Mouse (Mus musculus): ENCODE measurements around the gene Rnf19b. TPM values are rescaled to one million over a fixed set of nuclear protein-coding genes. Genes with fewer than 3 reads are reported as not detected.

Rnf19b gene
- polyA plus RNA-seq, 1 experiment from 2014 or later: 37.5 TPM

DNA sequence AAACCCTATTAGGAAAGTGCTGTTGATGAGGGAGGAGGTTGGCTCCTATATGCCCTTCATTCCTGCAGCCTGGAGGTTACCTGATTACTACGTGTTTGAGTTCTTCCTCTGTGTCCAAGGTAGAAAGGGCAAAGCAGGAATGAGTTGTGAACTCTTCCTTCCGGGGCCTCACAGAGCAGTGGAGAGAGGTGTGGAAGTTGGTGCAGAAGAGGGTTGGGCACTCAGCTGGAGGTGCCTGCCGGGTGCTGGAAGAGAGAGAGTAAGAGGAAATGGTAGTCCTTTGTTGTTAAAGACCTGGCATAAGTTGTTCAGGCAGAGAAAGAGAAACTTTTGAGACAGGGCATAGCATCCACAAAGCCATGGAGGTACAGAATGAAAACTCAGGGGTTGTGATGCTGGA lies 23.9 kb downstream of the Rnf19b start:
- H3K36me3 ChIP-seq (ENCODE audit: control insufficient read depth, insufficient read depth, low read length): peaks cover 47% of the 10 kb centered on the region
- no peak for ATAC-seq
- no peaks in the 10 kb centered on the region for H3K27me3 ChIP-seq (ENCODE audit: control insufficient read depth, insufficient read depth, low read depth, low read length)
- no peak overlapping the region for H3K4me2 ChIP-seq (ENCODE audit: low read length)
- no peaks in the 10 kb centered on the region for H3K9me3 ChIP-seq (replicated peaks; ENCODE audit: control insufficient read depth, low read length, poor library complexity, severe bottlenecking)
- no peak overlapping the region for H3K4me3 ChIP-seq (ENCODE audit: low read depth, low read length)
- no peak overlapping the region for H3K9ac ChIP-seq (ENCODE audit: low read depth, low read length)
- no peak overlapping the region for H3K27ac ChIP-seq (ENCODE audit: low read length)
- no peaks in the 10 kb centered on the region for H3K4me1 ChIP-seq (ENCODE audit: control insufficient read depth, insufficient read depth, low read length)
- 86% methylated on average over 3 of the region's 3 CpGs for WGBS

DNA sequence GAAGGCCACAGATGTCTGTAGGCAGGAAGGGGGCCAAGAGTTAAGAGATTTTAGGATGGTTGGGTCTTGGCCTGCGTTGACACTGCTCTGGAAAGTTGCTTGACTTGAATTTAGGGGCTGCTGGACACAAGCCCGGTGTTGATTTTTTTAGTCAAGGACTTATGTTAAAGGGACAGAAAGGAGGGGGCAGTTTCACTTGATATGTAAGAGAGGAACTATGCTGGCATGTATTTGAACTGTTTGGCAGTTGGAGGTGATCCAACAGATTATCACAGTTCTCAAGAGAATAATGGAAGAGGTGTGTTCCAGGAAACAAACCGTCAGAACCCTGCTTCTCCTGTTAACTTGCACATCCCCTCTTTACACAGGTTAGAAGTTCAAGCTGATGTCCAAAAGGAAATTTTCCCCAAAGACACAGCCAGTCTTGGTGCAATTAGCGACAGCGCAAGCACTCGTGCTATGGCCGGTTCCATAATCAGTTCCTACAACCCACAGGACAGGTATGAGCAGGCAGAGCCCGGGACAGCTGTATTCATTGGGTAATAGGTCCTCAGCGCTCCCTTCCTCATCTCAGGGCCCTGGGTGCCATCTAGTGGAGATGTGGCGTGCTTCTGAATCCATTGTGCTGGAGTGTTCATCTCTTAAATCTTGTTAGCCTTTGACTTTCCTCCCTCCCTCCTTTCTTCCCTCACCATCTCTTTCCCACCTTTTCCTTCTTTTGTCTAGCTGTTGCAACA lies 24.5 kb downstream of the Rnf19b start:
- ATAC-seq: no peak; the same call in 1 of the 2 replicates
- no peak overlapping the region for H3K27ac ChIP-seq (ENCODE audit: low read length)

DNA sequence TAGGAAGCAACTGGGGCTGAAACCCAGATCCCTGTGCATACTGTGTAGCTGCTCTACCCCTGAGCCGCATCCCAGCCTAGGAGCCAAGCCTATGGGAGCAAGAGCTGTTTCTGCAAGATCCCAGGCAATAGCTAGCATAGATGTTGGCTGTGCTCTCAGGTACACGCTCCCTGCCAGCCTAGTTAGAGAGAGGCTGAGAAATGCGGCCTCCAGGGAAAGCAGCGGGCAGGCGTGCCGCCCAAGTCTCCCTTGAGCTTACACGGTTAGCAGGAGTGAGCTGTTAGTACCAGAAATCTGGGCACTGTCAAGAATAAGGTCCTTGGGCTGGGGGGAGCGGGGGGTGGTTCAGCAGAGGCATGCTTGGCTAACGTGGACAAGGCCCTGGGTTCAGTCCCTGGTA lies 26.8 kb downstream of the Rnf19b start:
- Histone ChIP-seq H3K27ac (ENCODE audit: low read length) (no peak overlapping the region), H3K9ac (ENCODE audit: low read depth, low read length) (no peak overlapping the region), H3K27me3 (ENCODE audit: control insufficient read depth, insufficient read depth, low read depth, low read length) (no peaks in the 10 kb centered on the region), H3K36me3 (ENCODE audit: control insufficient read depth, insufficient read depth, low read length) (peaks cover 26% of the 10 kb centered on the region), H3K4me1 (ENCODE audit: control insufficient read depth, insufficient read depth, low read length) (no peaks in the 10 kb centered on the region), H3K9me3 (replicated peaks; ENCODE audit: control insufficient read depth, low read length, poor library complexity, severe bottlenecking) (no peaks in the 10 kb centered on the region), H3K4me2 (ENCODE audit: low read length) (no peak overlapping the region), H3K4me3 (ENCODE audit: low read depth, low read length) (no peak overlapping the region)
- no peak for ATAC-seq
- WGBS: 92% methylated on average over 9 of the region's 9 CpGs

More for the DNA sequence above, 24.5 kb downstream of the Rnf19b start:
- Histone ChIP-seq H3K4me1 (ENCODE audit: control insufficient read depth, insufficient read depth, low read length) (no peaks in the 10 kb centered on the region), H3K9me3 (replicated peaks; ENCODE audit: control insufficient read depth, low read length, poor library complexity, severe bottlenecking) (no peaks in the 10 kb centered on the region), H3K36me3 (ENCODE audit: control insufficient read depth, insufficient read depth, low read length) (peaks cover 45% of the 10 kb centered on the region), H3K4me2 (ENCODE audit: low read length) (no peak overlapping the region), H3K27me3 (ENCODE audit: control insufficient read depth, insufficient read depth, low read depth, low read length) (no peaks in the 10 kb centered on the region), H3K4me3 (ENCODE audit: low read depth, low read length) (no peak overlapping the region), H3K9ac (ENCODE audit: low read depth, low read length) (no peak overlapping the region)
- 46% methylated on average over 10 of the region's 10 CpGs for WGBS

DNA sequence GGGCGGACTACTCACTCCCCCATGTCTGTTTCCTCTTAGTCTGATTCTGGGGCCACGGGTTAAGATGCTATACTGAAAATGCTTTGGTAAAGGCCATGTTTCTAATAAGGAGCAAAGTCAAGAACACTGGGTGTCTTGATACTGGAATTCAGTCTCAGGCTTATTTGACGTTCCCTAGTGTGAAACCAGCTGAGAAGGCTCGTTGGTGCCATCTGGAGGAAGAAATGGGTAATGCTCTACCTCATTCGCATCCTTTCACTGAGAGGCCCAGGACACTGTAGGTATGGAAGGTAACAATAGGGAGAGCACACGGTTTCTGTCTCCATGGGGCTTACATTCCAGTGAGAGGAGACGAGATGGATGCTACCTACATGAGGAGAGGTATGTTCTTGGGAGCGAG lies 28.0 kb downstream of the Rnf19b start:
- no peak for ATAC-seq
- no peak overlapping the region for H3K4me2 ChIP-seq (ENCODE audit: low read length)
- H3K9me3 ChIP-seq (replicated peaks; ENCODE audit: control insufficient read depth, low read length, poor library complexity, severe bottlenecking): no peaks in the 10 kb centered on the region
- H3K27ac ChIP-seq (ENCODE audit: low read length): no peak overlapping the region
- no peak overlapping the region for H3K9ac ChIP-seq (ENCODE audit: low read depth, low read length)
- no peaks in the 10 kb centered on the region for H3K4me1 ChIP-seq (ENCODE audit: control insufficient read depth, insufficient read depth, low read length)
- peaks cover 17% of the 10 kb centered on the region; the same call in 1 of the 2 replicates for H3K36me3 ChIP-seq (ENCODE audit: control insufficient read depth, insufficient read depth, low read length)
- WGBS: 27% methylated on average over 8 of the region's 8 CpGs
- no peaks in the 10 kb centered on the region for H3K27me3 ChIP-seq (ENCODE audit: control insufficient read depth, insufficient read depth, low read depth, low read length)
- H3K4me3 ChIP-seq (ENCODE audit: low read depth, low read length): no peak overlapping the region

DNA sequence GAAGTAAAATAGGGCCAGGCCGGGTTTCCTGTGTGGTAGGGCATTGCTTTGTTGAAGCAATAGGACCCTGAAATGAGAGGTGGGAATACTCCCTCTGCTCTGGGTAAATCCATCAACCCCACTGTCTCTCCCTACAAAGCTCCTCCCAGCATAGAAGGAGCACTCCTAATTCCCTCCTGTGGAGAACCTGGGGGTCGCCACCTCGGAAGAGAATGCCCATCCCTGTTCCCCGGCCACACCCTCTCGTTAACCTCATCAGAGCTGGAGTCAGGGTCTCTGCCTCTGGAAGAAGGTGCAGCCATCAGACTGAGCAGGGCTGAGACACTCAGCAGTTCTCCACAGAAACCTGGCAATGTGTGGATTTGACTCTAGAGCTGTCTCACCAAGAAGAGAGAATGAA lies 29.8 kb downstream of the Rnf19b start:
- Histone ChIP-seq H3K27me3 (ENCODE audit: control insufficient read depth, insufficient read depth, low read depth, low read length) (no peaks in the 10 kb centered on the region), H3K9me3 (replicated peaks; ENCODE audit: control insufficient read depth, low read length, poor library complexity, severe bottlenecking) (no peaks in the 10 kb centered on the region), H3K4me3 (ENCODE audit: low read depth, low read length) (no peak overlapping the region), H3K27ac (ENCODE audit: low read length) (no peak overlapping the region), H3K4me1 (ENCODE audit: control insufficient read depth, insufficient read depth, low read length) (no peaks in the 10 kb centered on the region), H3K9ac (ENCODE audit: low read depth, low read length) (no peak overlapping the region), H3K4me2 (ENCODE audit: low read length) (no peak overlapping the region), H3K36me3 (ENCODE audit: control insufficient read depth, insufficient read depth, low read length) (peaks cover 11% of the 10 kb centered on the region; the same call in 1 of the 2 replicates)
- ATAC-seq: no peak
- WGBS: 58% methylated on average over 5 of the region's 5 CpGs

DNA sequence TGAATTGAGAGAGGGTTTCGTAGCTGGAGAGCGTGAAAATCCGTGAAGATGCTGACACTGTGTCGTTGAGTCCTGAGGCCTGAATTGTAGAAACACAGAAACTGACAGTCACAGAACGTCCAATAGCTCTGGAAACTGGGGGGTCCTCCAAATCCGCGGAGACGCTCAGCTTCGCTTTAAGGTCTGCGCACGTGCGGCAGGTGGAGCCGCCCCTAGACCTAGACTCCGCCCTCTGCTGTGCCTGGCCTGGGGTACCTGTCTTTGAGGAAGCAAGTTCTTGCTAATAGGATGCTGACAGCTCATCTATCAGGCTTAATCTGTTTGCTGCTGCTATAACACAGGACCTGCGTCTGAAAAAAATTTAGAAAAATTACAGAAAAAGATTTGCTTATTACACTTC lies 37.2 kb downstream of the Rnf19b start:
- Histone ChIP-seq H3K9ac (ENCODE audit: low read depth, low read length) (no peak overlapping the region), H3K9me3 (replicated peaks; ENCODE audit: control insufficient read depth, low read length, poor library complexity, severe bottlenecking) (no peaks in the 10 kb centered on the region), H3K27me3 (ENCODE audit: control insufficient read depth, insufficient read depth, low read depth, low read length) (no peaks in the 10 kb centered on the region), H3K4me2 (ENCODE audit: low read length) (no peak overlapping the region), H3K27ac (ENCODE audit: low read length) (no peak overlapping the region), H3K36me3 (ENCODE audit: control insufficient read depth, insufficient read depth, low read length) (no peaks in the 10 kb centered on the region), H3K4me1 (ENCODE audit: control insufficient read depth, insufficient read depth, low read length) (no peaks in the 10 kb centered on the region), H3K4me3 (ENCODE audit: low read depth, low read length) (no peak overlapping the region)
- 39% methylated on average over 15 of the region's 15 CpGs for WGBS
- ATAC-seq: no peak

DNA sequence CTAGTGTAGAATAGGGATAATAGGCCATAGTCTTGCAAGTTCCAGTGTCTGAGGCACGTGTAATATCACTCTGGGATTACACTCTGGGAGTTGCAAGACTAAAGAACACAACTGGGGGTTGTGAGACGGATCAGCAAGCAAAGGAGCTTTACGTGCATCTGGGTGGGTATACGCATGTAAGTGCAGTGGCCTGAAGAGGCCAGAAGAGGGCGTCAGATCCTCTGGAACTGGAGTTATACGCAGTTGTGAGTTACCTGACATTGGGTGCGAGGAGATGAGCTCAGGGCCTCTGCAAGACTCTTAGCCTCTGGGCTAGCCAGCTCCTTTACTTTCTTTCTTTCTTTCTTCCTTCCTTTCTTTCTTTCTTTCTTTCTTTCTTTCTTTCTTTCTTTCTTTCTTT lies 38.9 kb downstream of the Rnf19b start:
- no peaks in the 10 kb centered on the region for H3K27me3 ChIP-seq (ENCODE audit: control insufficient read depth, insufficient read depth, low read depth, low read length)
- no peaks in the 10 kb centered on the region for H3K4me1 ChIP-seq (ENCODE audit: control insufficient read depth, insufficient read depth, low read length)
- WGBS: 71% methylated on average over 7 of the region's 7 CpGs

DNA sequence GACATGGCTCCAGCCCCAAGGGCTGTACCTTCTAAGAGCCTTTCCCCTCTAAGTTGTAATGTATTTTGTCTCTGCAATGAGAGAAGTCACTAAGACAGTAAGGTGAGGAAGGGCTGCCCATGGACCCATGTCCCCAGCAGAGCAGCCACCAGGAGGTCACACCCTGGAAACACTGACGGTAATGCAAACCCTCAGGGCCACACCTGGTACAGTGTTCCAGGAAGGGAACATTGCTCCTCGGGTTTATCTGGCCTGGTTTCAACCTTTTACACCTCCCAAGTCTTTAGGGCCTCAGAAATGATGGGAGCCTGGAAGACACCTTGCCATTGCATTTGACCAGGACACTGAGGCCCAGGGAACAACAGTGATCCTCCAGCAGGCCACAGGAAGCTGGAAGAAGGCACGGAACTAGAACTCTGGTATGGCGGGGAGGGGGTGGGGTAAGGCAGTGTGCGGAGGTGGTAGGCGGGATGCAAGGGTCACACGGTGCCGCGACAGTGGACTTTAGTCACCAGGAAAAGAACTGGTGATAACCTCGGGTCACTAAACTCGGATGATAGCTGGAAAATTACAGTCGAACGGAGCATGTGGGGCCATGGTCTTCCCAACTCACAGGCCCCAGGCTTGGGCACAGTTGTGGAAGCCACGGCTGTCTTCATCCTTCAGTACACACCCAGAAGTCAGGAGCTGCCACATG lies 44.2 kb downstream of the Rnf19b start:
- Histone ChIP-seq H3K4me2 (ENCODE audit: low read length) (no peak overlapping the region), H3K4me1 (ENCODE audit: control insufficient read depth, insufficient read depth, low read length) (peaks cover 5% of the 10 kb centered on the region; the same call in 1 of the 2 replicates), H3K36me3 (ENCODE audit: control insufficient read depth, insufficient read depth, low read length) (no peaks in the 10 kb centered on the region), H3K27ac (ENCODE audit: low read length) (no peak overlapping the region), H3K4me3 (ENCODE audit: low read depth, low read length) (no peak overlapping the region), H3K27me3 (ENCODE audit: control insufficient read depth, insufficient read depth, low read depth, low read length) (peaks cover 27% of the 10 kb centered on the region), H3K9ac (ENCODE audit: low read depth, low read length) (no peak overlapping the region), H3K9me3 (replicated peaks; ENCODE audit: control insufficient read depth, low read length, poor library complexity, severe bottlenecking) (no peaks in the 10 kb centered on the region)
- 85% methylated on average over 14 of the region's 14 CpGs for WGBS
- ATAC-seq: no peak

More for the DNA sequence above, 38.9 kb downstream of the Rnf19b start:
- no peaks in the 10 kb centered on the region for H3K36me3 ChIP-seq (ENCODE audit: control insufficient read depth, insufficient read depth, low read length)
- no peak overlapping the region for H3K4me2 ChIP-seq (ENCODE audit: low read length)
- H3K9ac ChIP-seq (ENCODE audit: low read depth, low read length): no peak overlapping the region
- no peaks in the 10 kb centered on the region for H3K9me3 ChIP-seq (replicated peaks; ENCODE audit: control insufficient read depth, low read length, poor library complexity, severe bottlenecking)
- H3K4me3 ChIP-seq (ENCODE audit: low read depth, low read length): no peak overlapping the region
- ATAC-seq: no peak
- H3K27ac ChIP-seq (ENCODE audit: low read length): no peak overlapping the region

DNA sequence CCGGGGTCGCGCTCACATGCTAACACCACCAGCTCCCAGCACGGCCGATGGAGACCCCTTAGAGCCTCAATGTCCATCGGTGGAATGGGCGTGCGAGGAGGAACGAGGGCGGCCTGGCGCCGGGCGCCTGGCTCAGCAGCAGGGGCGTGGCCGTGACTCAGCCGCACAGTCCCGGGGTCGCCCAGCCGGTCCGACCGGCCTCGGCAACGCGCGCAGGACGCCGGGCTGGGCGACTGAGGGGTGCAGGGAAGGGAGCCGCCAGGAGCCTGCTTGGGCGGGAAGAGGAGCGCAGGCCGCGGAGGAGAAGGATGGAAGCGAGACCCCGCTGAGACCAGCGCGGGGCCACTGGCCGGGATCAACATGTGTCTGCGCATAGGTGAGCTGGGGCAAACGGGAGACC lies 47.3 kb downstream of the Rnf19b start, which contains the start of gene Tmem54:
TSS of gene Tmem54 (plus strand) at position 193 of the 400 bp plus-strand sequence.
- Histone ChIP-seq H3K27me3 (ENCODE audit: control insufficient read depth, insufficient read depth, low read depth, low read length) (peaks cover 27% of the 10 kb centered on the region), H3K9ac (ENCODE audit: low read depth, low read length) (no peak within 1 kb of the TSS), H3K4me1 (ENCODE audit: control insufficient read depth, insufficient read depth, low read length) (peaks cover 5% of the 10 kb centered on the region; the same call in 1 of the 2 replicates), H3K36me3 (ENCODE audit: control insufficient read depth, insufficient read depth, low read length) (no peaks in the 10 kb centered on the region), H3K9me3 (replicated peaks; ENCODE audit: control insufficient read depth, low read length, poor library complexity, severe bottlenecking) (no peaks in the 10 kb centered on the region), H3K27ac (ENCODE audit: low read length) (no peak within 1 kb of the TSS), H3K4me3 (ENCODE audit: low read depth, low read length) (peak within 1 kb of the TSS; percentile 21), H3K4me2 (ENCODE audit: low read length) (peak within 1 kb of the TSS; percentile 42)
- ATAC-seq: no peak
- WGBS: 2% methylated on average over 39 of the region's 40 CpGs

Data from midbrain, embryonic 16.5 days (tissue).